Mouse (Mus musculus): Measurements from ENCODE around the gene Banf2.

Gene Banf2

GRCm38 (mm10) chr2:144025361-144025760, 7.5 kb upstream of the Banf2 start:
- no peak for DNase-seq (ENCODE audit: low spot score)

GRCm38 (mm10) chr2:144026456-144026855, 6.4 kb upstream of the Banf2 start:
- DNase-seq (ENCODE audit: low spot score): no peak

- no peak for DNase-seq (ENCODE audit: low spot score)
Measured at GRCm38 (mm10) chr2:144030791-144031190, 2.1 kb upstream of the Banf2 start.

GRCm38 (mm10) chr2:144044726-144045125, 11.9 kb downstream of the Banf2 start:
- no peak for DNase-seq (ENCODE audit: low spot score)

- no peak for DNase-seq (ENCODE audit: low spot score)
Measured at GRCm38 (mm10) chr2:144045756-144046560, 13.1 kb downstream of the Banf2 start.

GRCm38 (mm10) chr2:144046916-144047315, 14.1 kb downstream of the Banf2 start:
- no peak for DNase-seq (ENCODE audit: low spot score)

- no peak for DNase-seq (ENCODE audit: low spot score)
Measured at GRCm38 (mm10) chr2:144050146-144050680, 17.4 kb downstream of the Banf2 start.

GRCm38 (mm10) chr2:144050861-144051260, 18.0 kb downstream of the Banf2 start:
- no peak for DNase-seq (ENCODE audit: low spot score)

GRCm38 (mm10) chr2:144052410-144053065, 19.7 kb downstream of the Banf2 start:
- DNase-seq (ENCODE audit: low spot score): no peak

GRCm38 (mm10) chr2:144057735-144058134, 24.9 kb downstream of the Banf2 start:
- no peak for DNase-seq (ENCODE audit: low spot score)

GRCm38 (mm10) chr2:144061701-144062100, 28.8 kb downstream of the Banf2 start:
- DNase-seq (ENCODE audit: low spot score): no peak

GRCm38 (mm10) chr2:144065499-144065898, 32.6 kb downstream of the Banf2 start:
- no peak for DNase-seq (ENCODE audit: low spot score)

- DNase-seq (ENCODE audit: low spot score): no peak
Measured at GRCm38 (mm10) chr2:144069663-144070062, 36.8 kb downstream of the Banf2 start.

GRCm38 (mm10) chr2:144070479-144070878, 37.6 kb downstream of the Banf2 start:
- DNase-seq (ENCODE audit: low spot score): peak; percentile 29

GRCm38 (mm10) chr2:144072642-144073041, 39.8 kb downstream of the Banf2 start:
- no peak for DNase-seq (ENCODE audit: low spot score)

- no peak for DNase-seq (ENCODE audit: low spot score)
Measured at GRCm38 (mm10) chr2:144074059-144074458, 41.2 kb downstream of the Banf2 start.

GRCm38 (mm10) chr2:144076625-144077024, 43.8 kb downstream of the Banf2 start:
- DNase-seq (ENCODE audit: low spot score): no peak

- DNase-seq (ENCODE audit: low spot score): no peak
Measured at GRCm38 (mm10) chr2:144078897-144079296, 46.0 kb downstream of the Banf2 start.

- peak; percentile 83 for DNase-seq (ENCODE audit: low spot score)
Measured at GRCm38 (mm10) chr2:144086183-144086847, 53.5 kb downstream of the Banf2 start.

GRCm38 (mm10) chr2:144087899-144088584, 55.2 kb downstream of the Banf2 start:
- DNase-seq (ENCODE audit: low spot score): no peak

GRCm38 (mm10) chr2:144092767-144093166, 59.9 kb downstream of the Banf2 start:
- no peak for DNase-seq (ENCODE audit: low spot score)

- DNase-seq (ENCODE audit: low spot score): no peak
Measured at GRCm38 (mm10) chr2:144094721-144095120, 61.9 kb downstream of the Banf2 start.

Measured in yolk sac, embryonic 10.5 days (tissue).